Comparison of ENCODE assay signal across 8 mouse cellular contexts in genomic region chr14:21995031-21995754, GRCm38 (mm10). TPM values are rescaled to one million over a fixed set of nuclear protein-coding genes. Genes with fewer than 3 reads are reported as not detected.
DNase-seq lines count a peak whose midpoint lies in the region; ATAC-seq and TF ChIP-seq lines count a peak whose summit lies in the region.

No protein-coding gene starts in this region.

- TF ChIP-seq CTCF in lung, postnatal 0 days (IDR thresholded peaks at IDR 0.05) = no peak
- TF ChIP-seq CTCF in olfactory bulb, adult 2 months (IDR thresholded peaks at IDR 0.05; ENCODE audit: insufficient read depth, low read depth, low read length) = no peak

- WGBS in embryonic facial prominence, embryonic 11.5 days = under 1% methylated on average over 36 of the region's 36 CpGs
- WGBS in heart, embryonic 12.5 days = under 1% methylated on average over 36 of the region's 36 CpGs
- 1% methylated on average over 36 of the region's 36 CpGs for WGBS in kidney, embryonic 14.5 days
- under 1% methylated on average over 35 of the region's 36 CpGs for WGBS in lung, postnatal 0 days
- 2% methylated on average over 36 of the region's 36 CpGs for WGBS in olfactory bulb, adult 2 months

- no peaks in the 10 kb centered on the region; the same call in none of the 2 replicates for H3K4me1 ChIP-seq in embryonic facial prominence, embryonic 11.5 days (ENCODE audit: control insufficient read depth, insufficient read depth, low read length)
- H3K4me1 ChIP-seq in heart, embryonic 12.5 days (replicated peaks) = peaks cover 35% of the 10 kb centered on the region
- H3K4me1 ChIP-seq in kidney, embryonic 14.5 days (ENCODE audit: control insufficient read depth, insufficient read depth, low read length) = peaks cover 13% of the 10 kb centered on the region
- peaks cover 17% of the 10 kb centered on the region for H3K4me1 ChIP-seq in lung, postnatal 0 days (ENCODE audit: insufficient read depth, low read depth, low read length)
- no peaks in the 10 kb centered on the region for H3K4me1 ChIP-seq in olfactory bulb, adult 2 months (ENCODE audit: control insufficient read depth, insufficient read depth, low read length)

- H3K4me2 ChIP-seq in embryonic facial prominence, embryonic 11.5 days (ENCODE audit: low read depth, low read length) = peak overlapping the region; percentile 90
- peak overlapping the region; percentile 91 for H3K4me2 ChIP-seq in heart, embryonic 12.5 days
- peak overlapping the region; percentile 59 for H3K4me2 ChIP-seq in kidney, embryonic 14.5 days (replicated peaks; ENCODE audit: low read depth, low read length)
- H3K4me2 ChIP-seq in lung, postnatal 0 days (replicated peaks; ENCODE audit: low read depth, low read length) = peak overlapping the region; percentile 93

- H3K4me3 ChIP-seq in embryonic facial prominence, embryonic 11.5 days (ENCODE audit: low read depth, low read length) = peak overlapping the region; percentile 56
- H3K4me3 ChIP-seq in heart, embryonic 12.5 days = peak overlapping the region; percentile 57
- H3K4me3 ChIP-seq in kidney, embryonic 14.5 days (ENCODE audit: low read length) = peak overlapping the region; percentile 45
- H3K4me3 ChIP-seq in lung, postnatal 0 days (ENCODE audit: low read depth, low read length) = peak overlapping the region; percentile 74
- H3K4me3 ChIP-seq in olfactory bulb, adult 2 months (ENCODE audit: insufficient read depth, low read depth, low read length) = peak overlapping the region; percentile 7

- TF ChIP-seq EP300 in lung, postnatal 0 days (IDR thresholded peaks at IDR 0.05) = peak; percentile 54

- H3K27me3 ChIP-seq in embryonic facial prominence, embryonic 11.5 days (ENCODE audit: control insufficient read depth, insufficient read depth, low read length) = peaks cover 27% of the 10 kb centered on the region
- peaks cover 48% of the 10 kb centered on the region for H3K27me3 ChIP-seq in heart, embryonic 12.5 days (replicated peaks)
- H3K27me3 ChIP-seq in kidney, embryonic 14.5 days (ENCODE audit: control insufficient read depth, insufficient read depth, low read length) = no peaks in the 10 kb centered on the region
- H3K27me3 ChIP-seq in lung, postnatal 0 days (replicated peaks; ENCODE audit: insufficient read depth, low read length) = no peaks in the 10 kb centered on the region

- no peak for TF ChIP-seq POLR2A in olfactory bulb, adult 2 months (IDR thresholded peaks at IDR 0.05; ENCODE audit: insufficient read depth, low read depth, low read length)

- H3K9me3 ChIP-seq in embryonic facial prominence, embryonic 11.5 days (replicated peaks; ENCODE audit: control insufficient read depth, low read length) = no peaks in the 10 kb centered on the region
- no peaks in the 10 kb centered on the region for H3K9me3 ChIP-seq in heart, embryonic 12.5 days (replicated peaks)
- no peaks in the 10 kb centered on the region for H3K9me3 ChIP-seq in kidney, embryonic 14.5 days (ENCODE audit: control insufficient read depth, low read length)
- H3K9me3 ChIP-seq in lung, postnatal 0 days (ENCODE audit: low read length) = no peaks in the 10 kb centered on the region

- H3K36me3 ChIP-seq in embryonic facial prominence, embryonic 11.5 days (replicated peaks; ENCODE audit: control insufficient read depth, insufficient read depth, low read depth, low read length) = no peaks in the 10 kb centered on the region
- H3K36me3 ChIP-seq in heart, embryonic 12.5 days = no peaks in the 10 kb centered on the region
- H3K36me3 ChIP-seq in kidney, embryonic 14.5 days (ENCODE audit: control insufficient read depth, insufficient read depth, low read length) = no peaks in the 10 kb centered on the region
- no peaks in the 10 kb centered on the region for H3K36me3 ChIP-seq in lung, postnatal 0 days (ENCODE audit: insufficient read depth, low read length)

- peak overlapping the region; percentile 62 for H3K9ac ChIP-seq in embryonic facial prominence, embryonic 11.5 days (replicated peaks; ENCODE audit: low read length)
- peak overlapping the region; percentile 71 for H3K9ac ChIP-seq in heart, embryonic 12.5 days
- H3K9ac ChIP-seq in kidney, embryonic 14.5 days (ENCODE audit: low read depth, low read length) = peak overlapping the region; percentile 51
- peak overlapping the region; percentile 54 for H3K9ac ChIP-seq in lung, postnatal 0 days (replicated peaks; ENCODE audit: low read depth)

- peak; percentile 40 for DNase-seq in layer of hippocampus, adult 11-12 months (ENCODE audit: low spot score)
- DNase-seq in layer of hippocampus, adult 8-10 months (ENCODE audit: low spot score in 2 of 2) = no peak
- peak; percentile 77 for DNase-seq in embryonic facial prominence, embryonic 11.5 days (ENCODE audit: low spot score)
- DNase-seq in lung, postnatal 0 days (ENCODE audit: low spot score) = peak; percentile 93
- peak; percentile 62 for DNase-seq in yolk sac, embryonic 10.5 days (ENCODE audit: low spot score)

- ATAC-seq in embryonic facial prominence, embryonic 11.5 days (replicated peaks; ENCODE audit: insufficient number of reproducible peaks, low FRiP score, low TSS enrichment, low read depth) = 0 out of 2 replicates have a peak, but pooled peaks have one; percentile 57
- peak; percentile 79 for ATAC-seq in heart, embryonic 12.5 days (ENCODE audit: insufficient number of reproducible peaks, low FRiP score)
- peak; percentile 80 for ATAC-seq in kidney, embryonic 14.5 days (ENCODE audit: low FRiP score, low TSS enrichment)
- ATAC-seq in lung, postnatal 0 days = peak; percentile 91

- no peak overlapping the region for H3K27ac ChIP-seq in embryonic facial prominence, embryonic 11.5 days (replicated peaks; ENCODE audit: low read depth, low read length)
- no peak overlapping the region for H3K27ac ChIP-seq in heart, embryonic 12.5 days (ENCODE audit: poor library complexity, severe bottlenecking)
- H3K27ac ChIP-seq in kidney, embryonic 14.5 days (ENCODE audit: low read depth, low read length) = peak overlapping the region; percentile 39; the same call in 1 of the 2 replicates
- peak overlapping the region; percentile 82 for H3K27ac ChIP-seq in lung, postnatal 0 days (ENCODE audit: low read length)
- no peak overlapping the region for H3K27ac ChIP-seq in olfactory bulb, adult 2 months (ENCODE audit: insufficient read depth, low read depth, low read length)

RNA-seq across cellular contexts. Expression of gene Zfp503, which starts 5.8 kb away (rescaled TPM):
- 1 to 10 TPM; 2.5 to 3.4 (median 3.1) TPM for total RNA-seq in layer of hippocampus, adult 8-10 months (2022)
- polyA plus RNA-seq in embryonic facial prominence, embryonic 11.5 days (2014; fragmentation: Nextera tagmentation; extraction: Ambion mirVana) = 9.5 and 10.2 TPM in 2 replicates
- 4.7 and 5.6 TPM in 2 replicates for polyA plus RNA-seq in heart, embryonic 12.5 days (2016; fragmentation: Nextera tagmentation; extraction: Ambion mirVana)
- 26.7 and 44.3 TPM in 2 replicates for polyA plus RNA-seq in kidney, embryonic 14.5 days (2014; fragmentation: Nextera tagmentation; extraction: Ambion mirVana)
- 16.7 and 18.6 TPM in 2 replicates for polyA plus RNA-seq in lung, postnatal 0 days (2015; fragmentation: Nextera tagmentation; extraction: Ambion mirVana)
- polyA plus RNA-seq in olfactory bulb, adult 2 months (2012; ENCODE audit: insufficient read depth, insufficient read length, low replicate concordance, missing spikeins) = not detected in 2 replicates

RNA-seq across cellular contexts. Expression of gene Lrmda, which starts 24.3 kb away (rescaled TPM):
- 1 to 10 TPM in 3 of 4 experiments, under 1 TPM in 1; 0.59 to 4.9 (median 1.8) TPM for total RNA-seq in layer of hippocampus, adult 8-10 months (2022)
- 0.22 TPM in 1 of 2 replicates, not detected in the other for polyA plus RNA-seq in embryonic facial prominence, embryonic 11.5 days (2014; fragmentation: Nextera tagmentation; extraction: Ambion mirVana)
- 1.0 and 1.3 TPM in 2 replicates for polyA plus RNA-seq in heart, embryonic 12.5 days (2016; fragmentation: Nextera tagmentation; extraction: Ambion mirVana)
- polyA plus RNA-seq in kidney, embryonic 14.5 days (2014; fragmentation: Nextera tagmentation; extraction: Ambion mirVana) = 0.29 and 0.53 TPM in 2 replicates
- 0.86 and 1.6 TPM in 2 replicates for polyA plus RNA-seq in lung, postnatal 0 days (2015; fragmentation: Nextera tagmentation; extraction: Ambion mirVana)
- polyA plus RNA-seq in olfactory bulb, adult 2 months (2012; ENCODE audit: insufficient read depth, insufficient read length, low replicate concordance, missing spikeins) = not detected in 2 replicates

Comparison
In these comparisons a context has a peak if more than half of its experiments do, and no peak if none do; other contexts are left out.
1. DNase-seq: peak in layer of hippocampus, adult 11-12 months (single experiment), embryonic facial prominence, embryonic 11.5 days (single experiment), lung, postnatal 0 days (single experiment) and yolk sac, embryonic 10.5 days (single experiment); none in layer of hippocampus, adult 8-10 months (0 of 2).
2. H3K27ac ChIP-seq: peak in kidney, embryonic 14.5 days (single experiment) and lung, postnatal 0 days (single experiment); none in embryonic facial prominence, embryonic 11.5 days (single experiment), heart, embryonic 12.5 days (single experiment) and olfactory bulb, adult 2 months (single experiment).
3. H3K4me3 ChIP-seq: peak in every context shown above with its lines; median percentile 74 in lung, postnatal 0 days; 57 in heart, embryonic 12.5 days; 56 in embryonic facial prominence, embryonic 11.5 days; 45 in kidney, embryonic 14.5 days; 7 in olfactory bulb, adult 2 months.
4. Peak in every context shown above with its lines, with median percentiles within 50 percentile points of each other: ATAC-seq, H3K4me2 ChIP-seq and H3K9ac ChIP-seq.